Mouse (Mus musculus) MEL (cell line): ENCODE results near the gene 1500009C09Rik.

Experiments
- CTCF ChIP-seq, 3 experiments: IDR thresholded peaks in 2 of 3; conservative IDR thresholded peaks in 1 of 3; 2 replicates each; pipeline ENCODE4 v1.5.1; 2011 to 2012; ENCODE audit warnings: low read length in 3 of 3, low read depth in 2 of 3, mild to moderate bottlenecking in 2 of 3, improper control_type of control experiment in 1 of 3, inconsistent platforms in 1 of 3, mixed read lengths in 1 of 3, moderate library complexity in 1 of 3; ENCODE audit not compliant: control insufficient read depth in 1 of 3, insufficient read depth in 1 of 3, poor library complexity in 1 of 3, severe bottlenecking in 1 of 3
- GATA1 ChIP-seq: IDR thresholded peaks from 2 replicates; pipeline ENCODE4 v1.6.1; 2011; ENCODE audit warnings: low read depth, low read length, improper control_type of control experiment
- MAFK ChIP-seq: IDR thresholded peaks from 2 replicates; pipeline ENCODE4 v1.6.1; 2011; ENCODE audit warnings: low read depth, mild to moderate bottlenecking, low read length, improper control_type of control experiment, borderline replicate concordance

DNA sequence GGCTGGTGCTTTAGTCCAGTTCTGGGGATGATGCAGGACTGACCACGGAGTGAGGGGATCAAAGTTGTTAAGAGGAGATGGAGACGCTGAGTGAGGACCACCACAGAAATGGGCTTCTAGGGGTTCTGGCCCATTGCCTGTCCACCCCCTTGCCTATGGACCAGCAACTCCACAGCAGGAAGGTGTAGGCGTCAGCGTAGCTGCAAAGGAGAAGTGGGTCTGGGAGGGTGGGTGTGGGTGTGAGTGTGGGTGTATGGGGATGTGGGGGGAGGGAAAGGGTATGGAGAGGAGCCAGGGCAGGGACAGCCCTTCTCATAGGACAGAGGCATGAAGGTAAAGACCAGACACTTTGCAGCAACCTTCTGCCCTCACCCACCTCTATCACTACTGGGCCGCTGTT lies 26.4 kb upstream of the 1500009C09Rik start:
- TF ChIP-seq CTCF (IDR thresholded peaks at IDR 0.05 in 2 of 3, conservative IDR thresholded peaks at IDR 0.05 in 1 of 3; ENCODE audit: control insufficient read depth in 1 of 3, insufficient read depth in 1 of 3, low read depth in 2 of 3, low read length in 3 of 3, poor library complexity in 1 of 3, severe bottlenecking in 1 of 3): no peak
- TF ChIP-seq MAFK: no peak
- TF ChIP-seq GATA1: no peak
